Mouse (Mus musculus) liver, postnatal 0 days (tissue): ENCODE measurements at regions not wholly inside any gene's neighbourhood (a gene's known extent, or its start where the extent isn't known, plus 50 kb on each side); places are given as distances from the start of the nearest gene placed in this dataset.

ENCODE experiments used
- CTCF ChIP-seq: sonication (generic); IDR thresholded peaks from 2 replicates; pipeline ENCODE4 v1.5.1; 2016; ENCODE audit warnings: antibody characterized with exemption, low read depth
- EP300 ChIP-seq: IDR thresholded peaks from 2 replicates; pipeline ENCODE4 v1.6.1; 2016; ENCODE audit warnings: antibody characterized with exemption, low read depth, mild to moderate bottlenecking

GRCm38 (mm10) chr8:128214256-128214655 lies 144.1 kb upstream of the Nrp1 start:
- TF ChIP-seq CTCF, result no peak
- TF ChIP-seq EP300, result no peak
